Mouse (Mus musculus): ENCODE results near the gene Tjap1. TPM values are rescaled to one million over a fixed set of nuclear protein-coding genes. Genes with fewer than 3 reads are reported as not detected.
A peak's percentile ranks its signal among the peaks of the same experiment; 100 is the strongest.

Tjap1 gene
- polyA plus RNA-seq, 1 experiment from 2014 or later = 26.4 TPM

- H3K4me2 ChIP-seq = peak within 1 kb of the TSS; percentile 99
- peaks cover 17% of the 10 kb centered on the region for H3K27me3 ChIP-seq (replicated peaks; ENCODE audit: control insufficient read depth, insufficient read depth, low read length)
- ATAC-seq (replicated peaks; ENCODE audit: low FRiP score) (peak; percentile 79), DNase-seq (ENCODE audit: low spot score) (peak; percentile 91)
- H3K9ac ChIP-seq (ENCODE audit: low read depth, low read length) = peak within 1 kb of the TSS; percentile 66
- no peaks in the 10 kb centered on the region for H3K9me3 ChIP-seq (ENCODE audit: control insufficient read depth, low read length)
- H3K4me1 ChIP-seq (replicated peaks; ENCODE audit: control insufficient read depth, insufficient read depth, low read length) = peaks cover 26% of the 10 kb centered on the region
- no peak within 1 kb of the TSS for H3K27ac ChIP-seq (ENCODE audit: low read depth, low read length)
- WGBS = 2% methylated on average over 48 of the region's 48 CpGs
- H3K36me3 ChIP-seq (ENCODE audit: control insufficient read depth, insufficient read depth, low read length) = peaks cover 40% of the 10 kb centered on the region
- peak within 1 kb of the TSS; percentile 68 for H3K4me3 ChIP-seq (ENCODE audit: low read depth, low read length)
Observed at GRCm38 (mm10) chr17:46253452-46254084, 29.3 kb downstream of the Tjap1 start, which contains the start of gene Lrrc73. Gene Lrrc73, plus strand, starts transcription at chr17:46253531.

- no peak for DNase-seq (ENCODE audit: low spot score)
- peak overlapping the region; percentile 68 for H3K4me3 ChIP-seq (ENCODE audit: low read depth, low read length)
- ATAC-seq (replicated peaks; ENCODE audit: low FRiP score) = no peak
- peak overlapping the region; percentile 66; the same call in 1 of the 2 replicates for H3K9ac ChIP-seq (ENCODE audit: low read depth, low read length)
- H3K9me3 ChIP-seq (ENCODE audit: control insufficient read depth, low read length) = no peaks in the 10 kb centered on the region
- H3K4me2 ChIP-seq = peak overlapping the region; percentile 99
- no peak overlapping the region for H3K27ac ChIP-seq (ENCODE audit: low read depth, low read length)
- H3K36me3 ChIP-seq (ENCODE audit: control insufficient read depth, insufficient read depth, low read length) = peaks cover 33% of the 10 kb centered on the region
- peaks cover 23% of the 10 kb centered on the region for H3K4me1 ChIP-seq (replicated peaks; ENCODE audit: control insufficient read depth, insufficient read depth, low read length)
- WGBS = 46% methylated on average over 14 of the region's 14 CpGs
- peaks cover 17% of the 10 kb centered on the region for H3K27me3 ChIP-seq (replicated peaks; ENCODE audit: control insufficient read depth, insufficient read depth, low read length)
Observed at GRCm38 (mm10) chr17:46252571-46253451, 30.0 kb downstream of the Tjap1 start.

- no peaks in the 10 kb centered on the region for H3K9me3 ChIP-seq (ENCODE audit: control insufficient read depth, low read length)
- H3K9ac ChIP-seq (ENCODE audit: low read depth, low read length) = no peak overlapping the region
- DNase-seq (ENCODE audit: low spot score) (no peak), ATAC-seq (replicated peaks; ENCODE audit: low FRiP score) (no peak)
- no peak overlapping the region for H3K4me2 ChIP-seq
- H3K4me1 ChIP-seq (replicated peaks; ENCODE audit: control insufficient read depth, insufficient read depth, low read length) = peaks cover 29% of the 10 kb centered on the region
- H3K4me3 ChIP-seq (ENCODE audit: low read depth, low read length) = peak overlapping the region; percentile 1; the same call in 1 of the 2 replicates
- peaks cover 17% of the 10 kb centered on the region for H3K27me3 ChIP-seq (replicated peaks; ENCODE audit: control insufficient read depth, insufficient read depth, low read length)
- H3K36me3 ChIP-seq (ENCODE audit: control insufficient read depth, insufficient read depth, low read length) = peaks cover 31% of the 10 kb centered on the region
- WGBS = 87% methylated on average over 7 of the region's 7 CpGs
- H3K27ac ChIP-seq (ENCODE audit: low read depth, low read length) = no peak overlapping the region
Observed at GRCm38 (mm10) chr17:46251174-46251573, 31.7 kb downstream of the Tjap1 start.

- under 1% methylated on average over 37 of the region's 37 CpGs for WGBS
- Histone ChIP-seq H3K36me3 (ENCODE audit: control insufficient read depth, insufficient read depth, low read length) (peaks cover 56% of the 10 kb centered on the region), H3K4me2 (peak overlapping the region; percentile 87), H3K9me3 (ENCODE audit: control insufficient read depth, low read length) (no peaks in the 10 kb centered on the region), H3K4me3 (ENCODE audit: low read depth, low read length) (peak overlapping the region; percentile 95), H3K27ac (ENCODE audit: low read depth, low read length) (peak overlapping the region; percentile 69), H3K4me1 (replicated peaks; ENCODE audit: control insufficient read depth, insufficient read depth, low read length) (peaks cover 19% of the 10 kb centered on the region), H3K27me3 (replicated peaks; ENCODE audit: control insufficient read depth, insufficient read depth, low read length) (no peaks in the 10 kb centered on the region), H3K9ac (ENCODE audit: low read depth, low read length) (peak overlapping the region; percentile 92)
- DNase-seq (ENCODE audit: low spot score) = no peak
- peak; percentile 44 for ATAC-seq (replicated peaks; ENCODE audit: low FRiP score)
Observed at GRCm38 (mm10) chr17:46248189-46248522, 34.7 kb downstream of the Tjap1 start.

GRCm38 (mm10) chr17:46247512-46248188 lies 35.2 kb downstream of the Tjap1 start, which contains the start of the genes Polr1c and Yipf3:
Gene Polr1c, minus strand, starts transcription at chr17:46248054.
Gene Yipf3, plus strand, starts transcription at chr17:46248080.
- no peaks in the 10 kb centered on the region for H3K27me3 ChIP-seq (replicated peaks; ENCODE audit: control insufficient read depth, insufficient read depth, low read length)
- under 1% methylated on average over 53 of the region's 53 CpGs for WGBS

GRCm38 (mm10) chr17:46244579-46244978 lies 38.2 kb downstream of the Tjap1 start:
- H3K36me3 ChIP-seq (ENCODE audit: control insufficient read depth, insufficient read depth, low read length) = peaks cover 62% of the 10 kb centered on the region
- no peak overlapping the region for H3K27ac ChIP-seq (ENCODE audit: low read depth, low read length)
- no peak overlapping the region for H3K9ac ChIP-seq (ENCODE audit: low read depth, low read length)
- H3K4me1 ChIP-seq (replicated peaks; ENCODE audit: control insufficient read depth, insufficient read depth, low read length) = peaks cover 16% of the 10 kb centered on the region
- no peak overlapping the region for H3K4me3 ChIP-seq (ENCODE audit: low read depth, low read length)
- H3K4me2 ChIP-seq = no peak overlapping the region
- WGBS = 80% methylated on average over 10 of the region's 10 CpGs
- H3K27me3 ChIP-seq (replicated peaks; ENCODE audit: control insufficient read depth, insufficient read depth, low read length) = no peaks in the 10 kb centered on the region
- ATAC-seq (replicated peaks; ENCODE audit: low FRiP score) (no peak), DNase-seq (ENCODE audit: low spot score) (no peak)
- no peaks in the 10 kb centered on the region for H3K9me3 ChIP-seq (ENCODE audit: control insufficient read depth, low read length)

More at GRCm38 (mm10) chr17:46247512-46248188, 35.2 kb downstream of the Tjap1 start, which contains the start of the genes Polr1c and Yipf3:
- Histone ChIP-seq H3K4me2 (peak within 1 kb of the TSS; percentile 87), H3K36me3 (ENCODE audit: control insufficient read depth, insufficient read depth, low read length) (peaks cover 61% of the 10 kb centered on the region), H3K27ac (ENCODE audit: low read depth, low read length) (peak within 1 kb of the TSS; percentile 73), H3K4me1 (replicated peaks; ENCODE audit: control insufficient read depth, insufficient read depth, low read length) (peaks cover 17% of the 10 kb centered on the region), H3K9me3 (ENCODE audit: control insufficient read depth, low read length) (no peaks in the 10 kb centered on the region), H3K4me3 (ENCODE audit: low read depth, low read length) (peak within 1 kb of the TSS; percentile 95), H3K9ac (ENCODE audit: low read depth, low read length) (peak within 1 kb of the TSS; percentile 92)
- ATAC-seq (replicated peaks; ENCODE audit: low FRiP score) (peak; percentile 90), DNase-seq (ENCODE audit: low spot score) (peak; percentile 92)

- DNase-seq (ENCODE audit: low spot score) (no peak), ATAC-seq (replicated peaks; ENCODE audit: low FRiP score) (no peak)
- Histone ChIP-seq H3K4me2 (no peak overlapping the region), H3K27ac (ENCODE audit: low read depth, low read length) (no peak overlapping the region; the same call in 1 of the 2 replicates), H3K4me3 (ENCODE audit: low read depth, low read length) (no peak overlapping the region), H3K9ac (ENCODE audit: low read depth, low read length) (no peak overlapping the region), H3K27me3 (replicated peaks; ENCODE audit: control insufficient read depth, insufficient read depth, low read length) (no peaks in the 10 kb centered on the region), H3K36me3 (ENCODE audit: control insufficient read depth, insufficient read depth, low read length) (peaks cover 65% of the 10 kb centered on the region), H3K4me1 (replicated peaks; ENCODE audit: control insufficient read depth, insufficient read depth, low read length) (peaks cover 7% of the 10 kb centered on the region), H3K9me3 (ENCODE audit: control insufficient read depth, low read length) (no peaks in the 10 kb centered on the region)
- 85% methylated on average over 2 of the region's 2 CpGs for WGBS
Observed at GRCm38 (mm10) chr17:46243624-46244023, 39.2 kb downstream of the Tjap1 start.

- peaks cover 70% of the 10 kb centered on the region for H3K36me3 ChIP-seq (ENCODE audit: control insufficient read depth, insufficient read depth, low read length)
- ATAC-seq (replicated peaks; ENCODE audit: low FRiP score) = no peak
- WGBS = 87% methylated on average over 4 of the region's 4 CpGs
Observed at GRCm38 (mm10) chr17:46242993-46243392, 39.8 kb downstream of the Tjap1 start.

More at GRCm38 (mm10) chr17:46242993-46243392, 39.8 kb downstream of the Tjap1 start:
- H3K27ac ChIP-seq (ENCODE audit: low read depth, low read length) = no peak overlapping the region
- H3K9ac ChIP-seq (ENCODE audit: low read depth, low read length) = no peak overlapping the region
- peaks cover 5% of the 10 kb centered on the region for H3K4me1 ChIP-seq (replicated peaks; ENCODE audit: control insufficient read depth, insufficient read depth, low read length)
- H3K4me2 ChIP-seq = no peak overlapping the region
- no peak for DNase-seq (ENCODE audit: low spot score)
- no peak overlapping the region for H3K4me3 ChIP-seq (ENCODE audit: low read depth, low read length)
- H3K27me3 ChIP-seq (replicated peaks; ENCODE audit: control insufficient read depth, insufficient read depth, low read length) = no peaks in the 10 kb centered on the region
- H3K9me3 ChIP-seq (ENCODE audit: control insufficient read depth, low read length) = no peaks in the 10 kb centered on the region
